Mouse (Mus musculus): ENCODE data around the gene Acox2.
A peak's percentile ranks its signal among the peaks of the same experiment; 100 is the strongest.
"Not testable (repeated sequence)": the region's sequence is repeated elsewhere in the genome, so short reads cannot be mapped to it uniquely, and the experiment has no call there.

Acox2 gene

DNA sequence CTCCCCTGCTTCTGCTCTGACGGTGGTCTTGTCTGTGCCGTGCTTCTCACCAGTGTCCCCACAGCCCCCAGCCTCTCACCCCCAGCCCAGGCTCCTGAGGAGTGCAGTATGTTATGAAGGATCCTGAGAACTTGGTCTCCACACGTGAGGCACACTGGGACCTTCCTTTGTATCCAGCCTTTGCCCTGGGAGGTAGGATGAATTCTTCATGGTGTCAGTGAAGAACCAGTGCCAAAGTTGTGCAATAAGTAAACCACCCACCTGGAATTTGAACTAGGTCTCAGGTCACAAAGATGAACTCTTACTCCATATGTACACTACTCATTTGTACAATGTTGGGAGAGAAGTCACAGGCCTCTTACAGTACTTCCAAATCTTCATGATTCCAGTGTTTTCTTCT is at the start of gene Acox2:
Gene Acox2 (minus strand): TSS at position 188 of the 400 bp plus-strand sequence.
- no peak for DNase-seq

DNA sequence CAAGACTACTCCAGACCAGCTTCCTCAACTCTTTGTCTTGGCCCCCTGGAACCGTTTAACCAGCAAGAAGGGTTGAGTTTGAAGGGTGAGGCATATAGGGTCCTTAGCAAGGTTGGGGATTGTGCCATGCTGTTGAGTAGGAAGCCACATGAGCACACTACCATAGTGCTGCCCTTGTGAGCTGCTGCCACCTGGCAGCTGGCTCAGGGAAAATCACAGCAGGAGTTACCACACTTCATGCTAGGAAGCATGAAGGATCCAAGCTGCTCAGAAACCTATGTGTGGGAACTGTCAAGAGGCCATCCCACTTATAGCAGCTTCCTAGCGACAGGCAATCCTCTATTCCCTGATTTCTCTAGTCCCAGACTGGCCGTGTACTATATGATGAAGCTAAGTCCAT is 49.5 kb upstream of the Acox2 start:
- DNase-seq = no peak

DNA sequence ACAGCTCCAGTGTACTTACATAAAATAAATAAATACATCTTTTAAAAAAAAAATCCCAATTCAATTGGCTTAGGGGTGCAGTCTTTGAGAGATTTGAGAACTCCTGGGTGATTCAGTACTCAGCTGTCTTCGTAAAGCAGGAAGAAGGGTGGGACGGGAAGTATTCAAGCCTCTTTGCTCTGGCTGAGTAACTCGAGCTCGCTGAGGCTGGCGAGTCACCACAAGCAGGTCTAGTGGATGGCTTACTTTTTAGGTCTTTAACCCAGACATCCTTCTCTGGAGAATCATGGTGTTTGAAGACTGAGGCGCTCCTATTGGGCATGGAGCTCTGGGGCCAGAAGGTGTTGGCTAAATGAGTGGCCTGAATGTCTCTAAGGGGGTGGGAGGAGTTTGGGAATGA is 47.7 kb upstream of the Acox2 start:
- DNase-seq = no peak

DNA sequence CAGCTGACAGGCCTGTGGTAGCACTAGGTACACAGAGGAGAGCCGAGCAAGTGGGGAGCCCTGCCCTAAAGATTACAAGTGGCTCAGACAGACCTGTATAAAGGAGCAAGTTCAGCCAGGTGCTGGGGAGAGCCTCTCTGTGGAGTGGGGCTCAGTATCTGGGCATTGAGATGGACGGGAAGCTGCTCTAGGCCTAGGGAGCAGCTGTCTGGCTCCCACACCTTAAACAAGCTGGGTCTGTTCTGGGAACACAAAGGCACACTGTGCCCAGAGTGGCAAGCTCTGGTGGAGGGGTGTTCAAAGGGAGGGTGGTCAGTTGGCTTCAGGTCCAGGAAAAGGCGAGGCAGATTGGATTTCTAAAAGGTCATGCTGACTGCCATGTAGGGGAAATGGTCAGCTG is 45.9 kb upstream of the Acox2 start:
- no peak for DNase-seq

DNA sequence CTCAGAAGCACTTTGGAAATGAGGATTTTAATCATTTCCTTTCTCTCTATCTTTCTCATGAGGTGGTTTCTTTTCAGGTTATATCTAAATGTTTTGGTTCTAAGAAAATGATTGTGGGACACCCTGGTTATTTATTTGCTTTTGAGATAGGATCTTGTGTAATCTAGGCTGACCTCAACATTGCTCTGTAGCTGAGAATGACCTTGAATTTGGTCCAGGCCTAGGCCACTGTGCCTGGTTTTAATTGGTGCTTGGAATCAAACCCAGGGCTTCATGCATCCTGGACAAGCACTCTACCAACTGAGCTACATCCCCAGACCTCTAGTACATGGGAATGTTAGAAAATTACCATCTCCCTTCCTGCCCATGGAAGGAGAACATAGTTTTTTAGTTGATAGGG is 44.9 kb upstream of the Acox2 start:
- DNase-seq = no peak

DNA sequence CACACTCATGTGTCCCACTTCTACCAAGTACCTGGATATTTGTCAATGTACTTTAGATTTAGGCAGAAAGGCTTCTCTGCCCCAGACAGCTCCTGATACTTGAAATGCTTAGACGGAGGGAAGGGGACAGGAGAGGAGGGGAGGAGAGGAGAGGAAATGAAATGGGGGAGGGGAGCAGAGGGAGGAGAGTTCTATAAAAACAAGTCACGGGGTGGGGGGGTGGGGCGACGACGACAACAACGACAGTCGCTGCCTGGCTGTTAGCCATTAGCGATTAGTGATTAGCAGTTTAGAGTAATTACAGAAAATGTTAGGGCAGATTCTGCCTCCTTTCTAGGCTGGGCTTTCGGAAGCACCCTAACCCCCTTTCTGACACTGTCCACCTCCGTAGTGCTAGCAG is 43.5 kb upstream of the Acox2 start:
- DNase-seq = no peak

DNA sequence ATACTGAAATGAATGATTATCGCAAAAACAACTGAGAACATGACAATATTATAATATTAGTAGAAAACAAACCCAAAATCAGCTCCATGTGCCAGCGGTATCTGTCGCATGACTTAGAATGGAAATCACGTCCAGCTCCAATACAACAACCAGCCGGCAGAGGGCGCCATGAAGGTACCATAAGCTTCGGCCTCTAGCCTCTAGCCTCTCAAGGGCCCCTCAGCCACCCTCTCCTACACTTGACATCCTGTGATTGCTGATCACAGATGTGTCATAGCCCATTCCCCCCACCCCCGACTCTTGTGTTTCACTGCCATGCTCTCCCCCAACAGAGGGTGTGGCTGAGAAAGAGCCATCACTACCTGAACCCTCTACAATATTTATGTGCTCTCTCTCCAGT is 41.1 kb upstream of the Acox2 start:
- DNase-seq = peak; percentile 60 to 78

DNA sequence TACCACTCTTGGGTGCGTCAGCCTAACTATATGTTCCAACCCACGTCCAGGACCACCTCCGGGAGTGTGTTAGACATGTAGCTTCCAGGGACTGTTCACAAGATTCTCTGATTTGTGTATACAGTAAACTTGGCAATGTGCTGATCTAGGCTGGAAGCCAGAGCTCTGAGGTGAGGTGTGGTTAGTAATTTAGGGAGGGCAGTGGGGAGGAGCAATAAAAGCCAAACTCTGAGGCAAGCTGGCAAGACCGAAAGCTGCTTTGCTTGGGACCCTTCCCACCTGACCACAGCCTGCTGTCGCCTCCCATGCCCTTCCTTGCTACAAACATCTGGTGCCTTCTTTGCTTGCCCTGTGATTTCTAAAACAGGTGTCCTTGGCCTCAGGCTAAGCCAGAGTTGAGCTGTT is 38.7 kb upstream of the Acox2 start:
- DNase-seq = peak in 1 of 2 experiments; percentile 39

DNA sequence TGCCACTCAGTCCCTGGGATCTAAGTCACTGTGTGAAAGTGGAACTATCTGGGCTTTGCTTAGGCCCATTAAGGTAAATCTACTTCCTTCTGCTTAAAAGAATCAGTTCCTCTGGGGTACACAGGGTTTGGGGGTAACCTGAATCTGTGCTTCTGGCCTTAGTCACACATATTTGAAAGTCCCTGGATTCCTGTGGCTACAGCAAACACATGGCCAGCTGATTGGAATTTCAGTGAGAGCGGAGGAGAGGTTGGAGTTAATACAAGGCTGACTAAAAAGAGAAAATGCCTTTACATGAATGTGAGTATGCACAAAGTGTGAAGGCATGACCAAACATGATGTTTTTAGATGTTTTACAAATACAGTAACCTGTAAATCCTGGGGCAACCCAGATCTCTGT is 35.1 kb upstream of the Acox2 start:
- DNase-seq = no peak

DNA sequence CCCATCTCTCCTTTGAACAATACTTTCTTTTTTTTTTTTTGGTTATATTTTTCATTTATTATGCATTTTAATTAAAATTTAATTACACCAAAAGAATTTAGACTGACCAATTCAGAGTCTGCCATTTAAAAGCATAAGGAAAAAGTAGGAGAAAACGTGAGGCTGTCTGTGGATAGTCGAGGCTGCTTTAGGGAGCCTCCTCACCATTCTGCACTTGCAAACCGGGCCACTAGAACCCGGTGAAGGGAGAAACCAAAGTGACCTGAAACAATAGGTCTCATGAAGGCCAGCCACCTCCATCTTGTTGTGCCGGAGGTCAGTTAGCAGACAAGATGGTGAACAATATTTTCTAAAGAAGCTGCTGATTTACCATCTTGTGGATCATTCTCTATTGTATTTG is 27.4 kb upstream of the Acox2 start:
- peak in 1 of 2 experiments; percentile 41 for DNase-seq

DNA sequence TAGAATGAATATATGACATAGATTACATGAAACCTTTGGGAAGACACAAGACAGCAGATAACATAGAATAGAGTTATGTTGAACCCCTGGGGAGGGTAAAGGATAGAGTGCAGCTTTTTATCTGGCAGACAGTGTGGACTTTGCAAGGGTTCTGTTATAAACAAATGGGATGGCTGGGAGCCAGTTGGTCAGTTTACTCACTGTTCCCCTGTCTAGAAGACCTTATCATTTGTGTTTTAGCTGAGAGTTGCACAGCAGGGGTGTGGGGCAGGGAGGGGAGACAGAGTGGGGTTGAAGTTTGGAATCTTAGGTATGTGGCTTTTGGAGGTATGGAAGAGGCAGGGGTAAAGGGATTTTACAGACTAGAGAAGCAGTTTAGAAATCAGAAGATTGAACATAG is 24.6 kb upstream of the Acox2 start:
- DNase-seq = no peak

DNA sequence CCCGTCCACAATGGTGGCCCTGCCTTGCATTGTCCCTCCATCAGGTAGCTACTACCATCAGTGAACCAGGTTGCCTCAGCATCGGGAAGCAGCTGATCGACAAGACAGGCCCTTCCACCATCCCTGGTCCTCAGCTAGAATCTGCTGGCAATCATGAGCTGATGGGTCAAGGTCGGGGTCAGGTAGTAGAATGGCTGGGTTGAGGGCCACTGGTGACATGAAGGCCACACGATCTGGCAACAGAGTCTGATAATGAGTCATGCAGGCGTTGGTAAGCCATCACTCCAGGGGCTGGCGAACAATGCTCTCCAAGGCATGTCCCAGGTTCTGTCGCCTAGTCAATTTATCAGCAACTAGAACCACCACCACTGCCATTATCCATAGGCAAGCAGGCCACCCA is 12.1 kb upstream of the Acox2 start:
- not testable (repeated sequence) for DNase-seq

DNA sequence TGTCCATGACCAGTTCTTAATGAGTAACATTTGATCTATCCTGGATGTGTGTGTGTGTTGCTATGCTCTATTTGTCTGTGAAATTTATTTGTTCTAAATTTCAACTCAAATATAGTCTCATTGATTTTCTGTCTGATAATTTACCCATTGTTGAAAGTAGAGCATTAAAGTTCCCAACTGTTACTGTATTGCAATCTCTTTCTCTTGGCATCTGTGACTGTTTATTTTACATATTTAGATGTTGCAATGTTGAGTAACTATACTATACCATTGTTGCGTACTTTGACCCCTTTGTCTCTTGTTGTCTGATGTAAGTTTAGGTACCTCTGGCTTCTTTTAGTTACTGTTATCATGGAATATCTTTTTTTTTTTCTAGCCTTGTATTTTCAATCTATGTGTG is 5.2 kb upstream of the Acox2 start:
- no peak for DNase-seq

DNA sequence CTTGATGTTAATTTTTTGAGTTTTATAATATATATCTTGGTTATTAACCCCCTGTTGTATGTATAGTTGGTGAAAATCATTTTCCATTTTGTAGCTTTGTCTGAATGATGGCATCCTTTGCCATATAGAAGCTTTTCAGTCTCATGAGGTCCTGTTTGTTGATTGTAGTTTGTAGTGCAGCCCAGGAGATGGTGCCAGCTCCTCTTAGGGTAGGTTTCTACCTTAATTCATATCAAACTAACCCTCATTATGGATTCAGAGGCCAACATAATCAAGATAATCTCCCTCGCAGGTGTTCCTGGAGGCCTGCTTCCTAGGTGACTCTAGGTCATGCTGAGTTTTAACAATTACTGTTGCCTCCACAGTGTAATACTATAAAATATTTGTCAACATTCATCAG is 3.1 kb upstream of the Acox2 start:
- DNase-seq = no peak

DNA sequence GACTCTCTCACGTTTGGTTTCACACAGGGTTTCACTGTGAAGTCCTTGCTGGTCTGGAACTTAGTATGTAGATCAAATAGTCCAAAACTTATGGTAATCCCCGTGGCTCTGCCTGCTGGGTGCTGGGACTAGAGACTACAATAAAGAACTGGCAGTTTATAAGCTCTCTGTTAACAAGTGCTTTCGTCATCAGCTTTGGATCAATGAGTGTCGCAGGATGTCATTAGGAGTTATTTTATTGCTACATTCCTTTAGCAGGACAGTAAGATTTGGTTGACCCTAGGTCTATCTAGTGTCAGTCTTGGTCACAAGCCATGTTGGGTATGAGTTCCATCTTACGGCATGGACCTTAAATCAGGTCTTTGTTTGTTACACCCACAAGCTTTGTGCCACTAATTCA is 1.1 kb upstream of the Acox2 start:
- no peak for DNase-seq

DNA sequence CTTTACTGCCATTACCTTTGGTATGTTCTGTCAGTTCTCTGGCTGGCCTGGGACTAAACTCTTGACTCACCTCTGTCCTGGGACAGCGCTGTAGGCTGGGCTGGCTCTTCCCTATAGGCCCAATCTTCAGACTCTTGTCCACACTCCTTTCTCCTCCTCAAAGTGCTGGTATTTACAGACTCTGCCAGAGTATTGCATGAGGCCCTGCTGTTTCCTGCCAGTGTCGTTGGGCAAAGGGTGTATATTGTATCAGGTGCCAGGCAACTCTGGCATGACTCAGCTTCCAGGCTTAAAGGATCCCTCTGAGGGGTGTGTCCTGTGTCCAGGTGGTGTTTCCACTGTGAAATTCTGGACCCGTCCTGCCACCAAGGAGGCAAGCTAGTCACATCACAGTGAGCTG is 401 bp downstream of the Acox2 start:
- DNase-seq = no peak

DNA sequence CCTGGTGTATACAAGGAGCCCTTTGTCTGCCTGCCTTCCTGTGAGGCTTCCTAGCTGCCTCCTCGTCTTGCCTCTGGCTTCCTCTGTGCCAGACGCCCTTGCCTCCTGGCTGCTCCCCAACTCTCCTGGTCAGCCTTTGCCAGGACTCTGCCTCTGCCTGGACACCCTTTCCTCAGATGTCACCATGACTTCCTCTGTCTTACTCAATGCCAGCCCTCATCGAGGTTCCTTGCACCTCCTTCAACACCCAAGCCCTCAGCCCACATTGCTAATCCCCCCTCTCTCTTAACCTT is 872 bp downstream of the Acox2 start:
- peak in 1 of 2 experiments; percentile 29 for DNase-seq

DNA sequence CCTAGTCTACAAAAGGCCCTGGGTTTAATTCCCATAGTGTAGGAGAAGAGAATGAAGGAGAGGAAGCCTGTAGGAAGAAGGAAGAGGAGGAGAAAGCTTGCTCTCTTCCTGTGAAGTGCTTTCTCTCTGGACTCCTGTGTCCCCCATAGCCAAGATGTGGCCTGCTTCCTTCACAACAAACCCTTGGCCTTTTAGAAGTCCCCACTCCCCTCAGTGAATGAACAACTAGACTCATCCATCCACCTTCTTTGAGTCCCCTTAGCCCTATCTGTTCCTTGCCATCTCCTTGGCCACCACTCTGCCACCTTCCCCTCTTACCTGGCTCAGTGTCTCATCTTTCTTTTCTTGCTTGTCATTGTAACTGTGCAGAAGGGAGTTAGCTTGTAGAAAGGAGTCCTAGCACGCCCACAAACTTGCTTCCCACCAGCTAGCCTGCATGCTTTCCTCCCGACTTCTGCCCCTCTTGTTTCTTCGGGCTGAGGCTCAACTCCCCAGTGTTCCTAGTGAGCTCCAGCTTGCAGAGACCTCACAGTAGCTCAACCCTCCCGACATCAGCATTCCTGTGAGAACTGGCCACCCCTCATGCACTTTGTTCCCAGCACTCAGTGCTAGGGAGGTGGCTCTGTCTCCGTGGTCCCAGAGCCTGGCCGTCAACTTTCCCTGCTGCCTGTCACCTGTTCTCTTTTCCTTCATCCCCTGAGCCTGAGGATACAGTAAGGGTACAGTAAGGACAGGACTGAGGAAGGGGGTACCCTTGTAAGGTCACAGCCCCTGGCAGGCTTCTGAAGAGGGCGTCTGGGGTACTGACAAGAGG is 1.4 kb downstream of the Acox2 start:
- DNase-seq = no peak

DNA sequence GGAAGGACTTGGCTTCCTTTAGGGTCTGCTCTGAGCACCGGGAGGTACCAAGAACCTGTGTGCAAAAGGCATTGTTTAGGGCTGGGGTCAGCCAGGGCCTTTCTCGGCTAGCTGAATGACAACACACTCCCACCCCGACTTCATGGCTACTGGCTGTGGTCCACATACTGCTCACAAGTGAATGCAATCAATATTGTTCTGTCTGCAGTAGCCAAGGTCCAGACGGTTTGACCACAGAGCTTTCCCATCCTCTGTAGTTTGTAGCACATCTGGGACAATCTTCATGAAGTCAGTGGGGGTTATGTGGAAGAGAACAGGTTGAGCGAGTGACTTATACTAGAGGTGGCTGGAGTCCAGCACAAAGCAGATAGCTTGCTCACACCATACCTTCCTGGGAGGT is 2.3 kb downstream of the Acox2 start:
- DNase-seq = no peak

DNA sequence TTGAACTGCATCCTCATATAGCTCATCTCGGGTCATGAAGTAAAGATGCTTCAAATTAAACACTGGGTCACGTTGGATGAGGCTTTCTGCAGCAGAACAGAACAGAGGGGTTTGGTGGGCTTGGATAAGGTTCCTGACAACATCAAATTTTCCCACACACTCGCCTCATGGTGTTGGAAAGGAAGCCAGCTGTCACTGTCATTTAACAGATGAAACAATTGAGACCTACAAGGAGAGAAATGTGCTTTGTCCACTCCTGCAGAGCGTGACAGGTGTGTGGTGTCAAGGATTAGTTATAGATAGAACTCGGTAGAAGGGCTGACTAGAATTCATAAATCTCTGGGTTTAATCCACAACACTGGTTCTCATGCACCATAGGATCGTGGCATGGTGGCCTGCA is 3.1 kb downstream of the Acox2 start:
- no peak for DNase-seq

DNA sequence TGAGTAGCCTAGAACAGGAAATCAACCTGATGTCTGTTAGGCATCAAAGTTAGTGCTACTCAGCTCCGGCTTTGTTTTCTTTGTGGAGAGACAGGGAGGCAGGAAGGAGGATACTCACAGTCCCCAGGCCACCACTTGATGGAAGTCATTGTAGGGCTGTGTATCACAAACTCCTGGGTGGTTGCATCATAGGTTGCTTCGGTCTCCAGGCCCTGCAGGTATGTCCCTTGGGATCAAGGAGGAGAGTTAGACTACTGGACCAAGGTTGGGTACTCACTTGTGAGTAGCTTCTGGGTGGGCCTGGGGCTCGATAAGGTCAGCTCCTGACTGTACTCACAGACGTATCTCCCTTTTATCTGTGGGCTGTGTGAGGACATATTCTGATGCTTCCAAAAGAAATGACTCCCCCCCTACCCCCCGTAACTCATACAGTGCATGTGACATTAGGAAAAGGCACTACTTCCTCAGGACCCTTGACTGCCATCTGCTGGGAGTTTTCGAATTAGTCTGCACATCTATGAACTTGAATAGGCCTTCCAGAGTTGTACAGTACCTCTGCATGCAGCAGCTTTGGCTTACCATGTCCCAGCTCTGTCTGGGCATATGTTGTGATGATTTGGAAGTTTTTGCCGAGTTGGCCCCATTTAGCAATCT is 4.0 kb downstream of the Acox2 start:
- peak; percentile 69 to 84 for DNase-seq

DNA sequence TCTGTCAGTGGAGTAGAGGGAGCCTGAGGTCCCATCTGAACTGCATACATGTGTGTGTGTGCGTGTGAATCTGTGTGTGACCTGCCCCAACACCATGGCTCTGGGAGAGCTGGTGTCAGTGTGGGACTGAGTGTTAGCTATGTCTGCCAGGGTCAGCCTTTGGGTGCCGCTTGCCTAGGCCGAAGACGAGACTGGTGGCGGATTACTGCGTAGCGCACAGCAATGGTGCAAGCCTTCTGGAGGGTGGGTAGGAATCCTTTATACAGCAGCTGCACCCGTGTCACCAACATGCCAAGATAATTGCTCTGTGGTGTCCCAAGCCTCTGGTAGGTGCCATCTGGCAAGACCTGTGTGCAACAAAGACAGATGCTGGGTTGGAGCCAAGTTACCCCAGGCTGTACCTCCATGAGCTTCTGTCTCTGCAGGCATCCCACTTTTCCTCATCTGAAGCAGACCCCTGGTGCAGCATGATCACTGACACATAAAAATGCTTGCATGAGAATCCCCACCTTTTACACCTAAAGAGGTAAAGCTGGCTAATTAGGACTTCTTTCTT is 7.7 kb downstream of the Acox2 start:
- DNase-seq = peak; percentile 30 to 56

DNA sequence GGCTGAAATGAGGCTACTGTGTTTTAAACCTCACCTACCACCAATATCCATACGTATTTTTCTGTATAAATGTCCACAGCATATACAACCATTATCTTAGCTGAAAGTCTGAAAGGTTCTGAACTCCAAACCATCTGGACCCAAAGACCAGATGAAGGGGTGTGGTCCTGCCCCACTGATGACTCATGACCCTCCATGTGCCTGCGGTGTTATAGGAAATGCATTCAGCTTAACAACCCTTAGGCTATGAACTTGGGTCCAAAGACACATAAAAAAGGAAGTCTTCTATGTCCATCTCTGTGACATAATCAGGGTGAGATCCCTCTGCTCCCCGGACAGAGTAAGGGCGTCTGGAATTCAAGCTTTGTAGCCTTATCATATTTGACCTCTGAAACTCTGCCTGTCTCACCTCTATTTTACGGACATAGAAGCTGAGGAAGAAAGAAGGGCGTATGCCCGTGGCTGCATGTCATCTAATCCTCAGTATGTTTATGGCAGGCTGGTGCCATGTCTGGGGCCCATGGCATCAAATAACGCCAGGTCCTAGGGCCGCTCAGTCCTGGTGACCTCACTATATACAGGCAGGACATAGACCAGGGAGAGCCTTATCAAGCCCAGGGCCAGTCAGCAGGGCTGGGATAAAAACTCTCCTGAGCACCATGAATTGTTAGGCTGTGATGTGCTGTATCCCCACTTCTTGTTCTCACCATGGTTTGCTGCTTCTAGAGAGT is 8.8 kb downstream of the Acox2 start:
- DNase-seq = no peak

DNA sequence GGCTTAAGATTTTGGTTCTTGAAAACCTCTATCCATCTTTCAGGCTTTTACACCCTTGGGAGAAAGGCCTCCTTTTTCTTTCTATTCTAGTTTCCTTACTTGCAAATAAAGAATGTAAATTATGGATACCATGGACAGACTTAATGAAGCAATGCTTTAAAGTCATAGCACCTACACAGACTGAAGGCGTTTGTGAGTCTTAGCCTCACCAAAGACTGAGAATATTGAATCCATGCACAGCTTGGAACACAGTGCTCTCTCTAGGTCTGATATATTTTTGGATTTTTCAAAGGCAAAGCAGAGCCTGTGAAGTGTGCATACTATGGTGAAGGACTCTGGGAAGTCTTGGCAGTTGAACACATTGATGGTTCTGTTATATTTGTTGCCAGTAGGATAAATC is 9.9 kb downstream of the Acox2 start:
- no peak for DNase-seq

Data from cerebellum, postnatal 14 days (tissue).